Mouse (Mus musculus): Measurements from ENCODE around the gene Ctdnep1. TPM values are rescaled to one million over a fixed set of nuclear protein-coding genes. Genes with fewer than 3 reads are reported as not detected.

Ctdnep1 gene
- polyA plus RNA-seq, 1 experiment from 2014 or later: 30.9 TPM

DNA sequence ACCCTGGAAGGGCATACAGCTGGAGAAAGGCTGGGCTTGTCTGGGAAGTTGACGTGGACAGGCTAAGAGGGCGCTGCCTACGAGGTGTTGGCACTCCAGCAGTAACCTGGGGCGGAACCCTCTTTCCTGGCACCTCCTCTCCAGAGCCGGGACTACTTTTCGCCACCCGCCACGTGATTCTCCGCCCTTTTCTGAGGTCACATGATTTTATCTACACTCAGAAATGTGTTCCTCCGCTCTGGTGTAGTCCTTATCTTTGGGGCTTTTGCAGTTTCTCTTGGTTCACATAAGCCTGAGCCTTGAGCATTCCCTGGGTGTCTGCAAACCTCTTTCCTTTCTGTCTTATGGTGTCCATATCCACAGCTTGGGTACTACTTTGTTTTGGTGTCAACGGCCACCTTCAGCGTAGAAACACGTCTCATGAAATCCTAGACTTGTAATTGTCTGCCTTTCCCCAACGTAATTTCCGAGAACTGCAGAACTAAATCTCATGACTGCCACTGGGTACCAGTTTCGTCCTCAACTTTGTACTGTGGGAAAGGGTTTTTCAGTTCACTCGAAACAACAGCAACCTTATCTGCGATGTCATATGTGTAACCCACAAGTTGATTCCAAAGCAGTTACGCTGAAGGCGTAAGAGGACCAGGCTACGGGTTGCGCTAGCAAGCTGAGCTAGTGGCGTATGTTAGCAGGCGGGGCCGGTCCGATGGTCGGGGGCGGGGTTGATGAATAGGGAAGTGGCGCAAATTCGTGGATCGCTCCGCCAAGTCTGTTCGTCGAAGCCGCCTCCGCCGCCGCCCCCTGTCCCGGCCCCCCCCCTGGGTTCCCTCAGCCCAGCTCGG, 10.1 kb downstream of the Ctdnep1 start, which contains the start of gene Gabarap:
Gabarap (plus strand) TSS at position 294 of the 842 bp plus-strand sequence.
- peaks cover 59% of the 10 kb centered on the region for H3K36me3 ChIP-seq
- H3K9me3 ChIP-seq: no peaks in the 10 kb centered on the region
- H3K27ac ChIP-seq: peak within 1 kb of the TSS; percentile 94
- H3K4me1 ChIP-seq: peaks cover 24% of the 10 kb centered on the region
- H3K9ac ChIP-seq: peak within 1 kb of the TSS; percentile 85
- peak; percentile 66 for ATAC-seq (ENCODE audit: insufficient number of reproducible peaks, insufficient read depth, low FRiP score, low TSS enrichment, low read depth)
- no peaks in the 10 kb centered on the region for H3K27me3 ChIP-seq
- under 1% methylated on average over 40 of the region's 40 CpGs for WGBS
- peak within 1 kb of the TSS; percentile 84 for H3K4me3 ChIP-seq
- H3K4me2 ChIP-seq: peak within 1 kb of the TSS; percentile 74

DNA sequence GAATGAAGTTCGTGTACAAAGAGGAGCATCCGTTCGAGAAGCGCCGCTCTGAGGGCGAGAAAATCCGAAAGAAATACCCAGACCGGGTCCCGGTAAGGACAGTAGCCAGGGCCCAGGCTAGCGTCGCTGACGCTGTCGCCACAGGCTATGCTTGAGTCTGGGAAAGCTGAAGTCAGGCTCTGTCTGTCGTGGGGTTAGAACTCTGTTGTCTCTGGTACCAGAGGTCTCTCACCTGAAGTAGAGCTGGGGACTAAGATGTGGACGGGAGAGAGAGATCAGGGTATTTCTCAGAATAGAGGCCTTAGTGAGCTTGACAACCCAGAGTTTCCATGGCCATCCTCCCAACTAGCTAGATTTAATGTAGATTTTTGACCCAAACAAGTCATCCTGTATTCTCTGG, 10.8 kb downstream of the Ctdnep1 start:
- no peak for ATAC-seq (ENCODE audit: insufficient number of reproducible peaks, insufficient read depth, low FRiP score, low TSS enrichment, low read depth)
- peaks cover 53% of the 10 kb centered on the region for H3K36me3 ChIP-seq
- WGBS: 0% methylated on average over 15 of the region's 15 CpGs
- peak overlapping the region; percentile 94 for H3K27ac ChIP-seq
- H3K9ac ChIP-seq: peak overlapping the region; percentile 85
- no peaks in the 10 kb centered on the region for H3K9me3 ChIP-seq
- H3K4me2 ChIP-seq: peak overlapping the region; percentile 74
- no peaks in the 10 kb centered on the region for H3K27me3 ChIP-seq
- peaks cover 24% of the 10 kb centered on the region for H3K4me1 ChIP-seq
- H3K4me3 ChIP-seq: peak overlapping the region; percentile 84

- H3K9me3 ChIP-seq: no peaks in the 10 kb centered on the region
- H3K4me3 ChIP-seq: peak overlapping the region; percentile 84
- ATAC-seq (ENCODE audit: insufficient number of reproducible peaks, insufficient read depth, low FRiP score, low TSS enrichment, low read depth): no peak
- no peak overlapping the region for H3K27ac ChIP-seq
- H3K9ac ChIP-seq: peak overlapping the region; percentile 85
- H3K27me3 ChIP-seq: no peaks in the 10 kb centered on the region
- peaks cover 26% of the 10 kb centered on the region for H3K4me1 ChIP-seq
- WGBS: 90% methylated on average over 10 of the region's 10 CpGs
- H3K4me2 ChIP-seq: peak overlapping the region; percentile 74
- peaks cover 46% of the 10 kb centered on the region for H3K36me3 ChIP-seq
Observed at GRCm38 (mm10) chr11:69992396-69992795, 11.4 kb downstream of the Ctdnep1 start.

GRCm38 (mm10) chr11:69992932-69993331, 12.0 kb downstream of the Ctdnep1 start:
- peak overlapping the region; percentile 85; the same call in 1 of the 2 replicates for H3K9ac ChIP-seq
- WGBS: 86% methylated on average over 3 of the region's 3 CpGs
- H3K27ac ChIP-seq: no peak overlapping the region
- peaks cover 44% of the 10 kb centered on the region for H3K36me3 ChIP-seq
- H3K4me3 ChIP-seq: peak overlapping the region; percentile 84
- H3K4me2 ChIP-seq: peak overlapping the region; percentile 74
- H3K27me3 ChIP-seq: no peaks in the 10 kb centered on the region
- H3K4me1 ChIP-seq: peaks cover 31% of the 10 kb centered on the region
- no peaks in the 10 kb centered on the region for H3K9me3 ChIP-seq
- ATAC-seq (ENCODE audit: insufficient number of reproducible peaks, insufficient read depth, low FRiP score, low TSS enrichment, low read depth): no peak

DNA sequence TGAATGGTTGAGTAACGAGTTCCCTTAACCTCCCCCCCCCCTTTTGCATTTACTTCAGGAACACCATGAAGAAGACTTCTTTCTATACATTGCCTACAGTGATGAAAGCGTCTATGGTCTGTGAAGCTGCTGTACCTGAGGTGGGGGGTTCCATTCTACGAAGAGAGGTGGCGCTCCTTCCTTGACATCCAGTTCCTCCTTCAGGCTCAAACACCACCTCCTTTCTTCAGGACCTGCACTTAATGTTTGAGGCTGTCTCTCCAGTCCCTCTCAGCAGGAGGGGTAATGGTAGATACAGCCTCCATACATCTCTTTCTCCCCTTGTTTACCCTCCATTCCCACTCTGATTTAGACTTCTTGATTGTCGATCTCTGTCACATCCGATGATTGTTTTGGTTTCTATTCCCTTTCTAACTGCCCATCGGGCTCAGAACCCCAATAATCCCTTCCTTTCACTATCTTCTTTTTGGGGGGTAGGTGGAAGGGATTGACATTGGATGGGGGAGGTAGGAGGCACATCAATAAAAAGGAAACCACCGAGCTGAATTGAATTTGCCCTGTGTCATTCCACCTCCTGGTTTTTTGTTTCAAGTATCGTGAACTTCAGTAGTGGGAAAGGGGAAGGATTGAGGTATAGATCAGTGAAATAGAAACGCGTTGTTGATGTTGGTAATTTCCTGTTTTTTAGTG, 13.6 kb downstream of the Ctdnep1 start:
- H3K4me2 ChIP-seq: peak overlapping the region; percentile 50; the same call in 1 of the 2 replicates
- H3K27ac ChIP-seq: no peak overlapping the region
- H3K4me1 ChIP-seq: peaks cover 42% of the 10 kb centered on the region
- H3K27me3 ChIP-seq: no peaks in the 10 kb centered on the region
- no peaks in the 10 kb centered on the region for H3K9me3 ChIP-seq
- ATAC-seq (ENCODE audit: insufficient number of reproducible peaks, insufficient read depth, low FRiP score, low TSS enrichment, low read depth): no peak
- 85% methylated on average over 11 of the region's 11 CpGs for WGBS
- peaks cover 44% of the 10 kb centered on the region for H3K36me3 ChIP-seq
- H3K9ac ChIP-seq: no peak overlapping the region
- no peak overlapping the region for H3K4me3 ChIP-seq

- Histone ChIP-seq H3K4me1 (peaks cover 41% of the 10 kb centered on the region), H3K4me3 (peak within 1 kb of the TSS; percentile 97), H3K4me2 (peak within 1 kb of the TSS; percentile 61), H3K27me3 (no peaks in the 10 kb centered on the region), H3K27ac (peak within 1 kb of the TSS; percentile 99), H3K36me3 (peaks cover 40% of the 10 kb centered on the region), H3K9me3 (no peaks in the 10 kb centered on the region), H3K9ac (peak within 1 kb of the TSS; percentile 98)
- ATAC-seq (ENCODE audit: insufficient number of reproducible peaks, insufficient read depth, low FRiP score, low TSS enrichment, low read depth): peak; percentile 82
- WGBS: under 1% methylated on average over 36 of the region's 36 CpGs
Observed at GRCm38 (mm10) chr11:69995391-69995960, 14.5 kb downstream of the Ctdnep1 start, which contains the start of gene Phf23. Gene Phf23 (plus strand): TSS chr11:69995777.

DNA sequence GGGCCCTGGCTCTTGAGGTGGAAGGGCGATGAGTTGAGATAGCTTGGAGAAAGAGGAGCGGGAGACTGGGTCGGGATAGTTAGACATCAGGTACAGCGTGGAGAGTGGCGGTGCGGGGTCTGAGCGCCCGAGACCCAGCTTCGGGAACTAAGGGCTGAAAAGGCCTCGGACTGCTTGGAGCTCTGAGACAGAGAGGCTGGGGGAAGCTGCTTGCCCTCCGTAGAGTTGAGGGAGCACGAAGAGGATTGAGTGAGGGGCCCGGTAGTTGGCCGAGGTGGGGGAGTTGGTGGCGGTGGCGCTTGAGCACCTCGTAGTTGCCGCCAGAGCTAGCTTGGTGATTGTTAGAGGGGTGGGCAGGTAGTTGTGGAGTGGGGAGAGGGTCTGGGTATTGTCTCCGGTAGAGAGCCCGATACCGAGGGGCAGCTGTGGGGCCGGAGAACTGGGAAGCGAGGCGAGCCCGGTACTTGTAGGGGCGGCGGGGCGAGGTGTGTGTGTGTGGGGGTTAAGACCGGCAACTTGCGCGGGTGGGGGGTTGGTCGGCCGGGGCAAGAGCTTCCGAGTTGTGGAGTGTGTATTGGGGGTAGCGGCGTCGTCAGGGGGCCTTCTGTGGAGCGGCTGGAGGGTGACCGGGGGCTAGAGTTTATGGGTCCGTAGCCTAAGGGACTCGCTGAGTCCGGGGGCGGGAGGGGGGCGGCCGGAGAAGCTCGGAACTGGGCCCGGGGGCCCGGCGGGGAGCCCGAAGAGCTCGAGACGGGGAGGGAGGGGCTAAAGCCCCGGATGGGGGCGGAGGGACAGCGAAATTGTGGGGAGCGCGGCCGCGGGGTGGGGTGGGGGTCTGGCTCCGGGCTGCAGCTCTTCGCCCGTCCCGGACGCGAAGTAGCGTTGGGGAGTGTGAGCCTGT, 15.5 kb downstream of the Ctdnep1 start:
- H3K9ac ChIP-seq: peak overlapping the region; percentile 98
- H3K9me3 ChIP-seq: no peaks in the 10 kb centered on the region
- H3K27ac ChIP-seq: peak overlapping the region; percentile 99
- ATAC-seq (ENCODE audit: insufficient number of reproducible peaks, insufficient read depth, low FRiP score, low TSS enrichment, low read depth): no peak
- no peaks in the 10 kb centered on the region for H3K27me3 ChIP-seq
- peak overlapping the region; percentile 61 for H3K4me2 ChIP-seq
- H3K4me1 ChIP-seq: peaks cover 41% of the 10 kb centered on the region
- H3K4me3 ChIP-seq: peak overlapping the region; percentile 97
- peaks cover 40% of the 10 kb centered on the region for H3K36me3 ChIP-seq
- WGBS: under 1% methylated on average over 65 of the region's 66 CpGs

DNA sequence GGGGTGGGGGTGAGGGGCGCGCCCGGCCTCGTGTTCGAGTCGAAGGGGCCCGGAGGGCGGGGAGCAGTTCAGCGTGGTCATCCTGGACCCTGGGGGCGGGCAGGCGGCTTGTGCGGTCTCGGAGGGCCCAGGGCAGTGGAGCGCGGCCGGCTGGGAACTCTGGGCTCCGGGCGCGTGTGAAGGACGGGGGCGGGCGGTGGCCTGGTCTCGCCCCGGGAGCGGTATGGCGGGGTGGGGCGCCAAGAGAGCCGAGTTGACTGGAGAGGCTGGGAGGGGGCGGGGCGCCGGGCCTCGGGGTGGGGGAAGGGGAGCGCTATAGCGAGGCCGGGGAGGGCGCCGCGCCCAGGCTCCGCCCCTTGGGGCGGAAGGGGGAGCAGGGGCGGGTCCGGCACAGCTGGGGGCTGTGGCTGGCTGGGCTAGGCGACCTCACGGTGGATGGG, 16.1 kb downstream of the Ctdnep1 start:
- Histone ChIP-seq H3K9ac (peak overlapping the region; percentile 98), H3K4me2 (peak overlapping the region; percentile 61), H3K4me3 (peak overlapping the region; percentile 97), H3K27me3 (no peaks in the 10 kb centered on the region), H3K27ac (peak overlapping the region; percentile 99), H3K4me1 (peaks cover 48% of the 10 kb centered on the region), H3K36me3 (peaks cover 40% of the 10 kb centered on the region), H3K9me3 (no peaks in the 10 kb centered on the region)
- WGBS: 1% methylated on average over 40 of the region's 44 CpGs
- ATAC-seq (ENCODE audit: insufficient number of reproducible peaks, insufficient read depth, low FRiP score, low TSS enrichment, low read depth): peak; percentile 28

- no peak overlapping the region for H3K4me3 ChIP-seq
- peak overlapping the region; percentile 98 for H3K9ac ChIP-seq
- ATAC-seq (ENCODE audit: insufficient number of reproducible peaks, insufficient read depth, low FRiP score, low TSS enrichment, low read depth): no peak
Observed at GRCm38 (mm10) chr11:69998567-69999491, 17.9 kb downstream of the Ctdnep1 start.

GRCm38 (mm10) chr11:69999666-70000065, 18.7 kb downstream of the Ctdnep1 start:
- H3K9ac ChIP-seq: no peak overlapping the region
- 86% methylated on average over 8 of the region's 8 CpGs for WGBS
- peaks cover 31% of the 10 kb centered on the region for H3K36me3 ChIP-seq
- no peaks in the 10 kb centered on the region for H3K27me3 ChIP-seq
- H3K27ac ChIP-seq: peak overlapping the region; percentile 61; the same call in 1 of the 2 replicates
- no peaks in the 10 kb centered on the region for H3K9me3 ChIP-seq
- ATAC-seq (ENCODE audit: insufficient number of reproducible peaks, insufficient read depth, low FRiP score, low TSS enrichment, low read depth): no peak
- H3K4me3 ChIP-seq: peak overlapping the region; percentile 80; the same call in 1 of the 2 replicates
- H3K4me1 ChIP-seq: peaks cover 55% of the 10 kb centered on the region
- H3K4me2 ChIP-seq: peak overlapping the region; percentile 88

More at GRCm38 (mm10) chr11:69998567-69999491, 17.9 kb downstream of the Ctdnep1 start:
- Histone ChIP-seq H3K9me3 (no peaks in the 10 kb centered on the region), H3K27me3 (no peaks in the 10 kb centered on the region), H3K27ac (no peak overlapping the region; the same call in 1 of the 2 replicates), H3K4me2 (no peak overlapping the region), H3K4me1 (peaks cover 56% of the 10 kb centered on the region), H3K36me3 (peaks cover 33% of the 10 kb centered on the region)
- WGBS: 93% methylated on average over 27 of the region's 27 CpGs

Data from embryonic facial prominence, embryonic 13.5 days (tissue).